7 mouse cellular contexts compared by ENCODE assay signal in the genomic region with DNA sequence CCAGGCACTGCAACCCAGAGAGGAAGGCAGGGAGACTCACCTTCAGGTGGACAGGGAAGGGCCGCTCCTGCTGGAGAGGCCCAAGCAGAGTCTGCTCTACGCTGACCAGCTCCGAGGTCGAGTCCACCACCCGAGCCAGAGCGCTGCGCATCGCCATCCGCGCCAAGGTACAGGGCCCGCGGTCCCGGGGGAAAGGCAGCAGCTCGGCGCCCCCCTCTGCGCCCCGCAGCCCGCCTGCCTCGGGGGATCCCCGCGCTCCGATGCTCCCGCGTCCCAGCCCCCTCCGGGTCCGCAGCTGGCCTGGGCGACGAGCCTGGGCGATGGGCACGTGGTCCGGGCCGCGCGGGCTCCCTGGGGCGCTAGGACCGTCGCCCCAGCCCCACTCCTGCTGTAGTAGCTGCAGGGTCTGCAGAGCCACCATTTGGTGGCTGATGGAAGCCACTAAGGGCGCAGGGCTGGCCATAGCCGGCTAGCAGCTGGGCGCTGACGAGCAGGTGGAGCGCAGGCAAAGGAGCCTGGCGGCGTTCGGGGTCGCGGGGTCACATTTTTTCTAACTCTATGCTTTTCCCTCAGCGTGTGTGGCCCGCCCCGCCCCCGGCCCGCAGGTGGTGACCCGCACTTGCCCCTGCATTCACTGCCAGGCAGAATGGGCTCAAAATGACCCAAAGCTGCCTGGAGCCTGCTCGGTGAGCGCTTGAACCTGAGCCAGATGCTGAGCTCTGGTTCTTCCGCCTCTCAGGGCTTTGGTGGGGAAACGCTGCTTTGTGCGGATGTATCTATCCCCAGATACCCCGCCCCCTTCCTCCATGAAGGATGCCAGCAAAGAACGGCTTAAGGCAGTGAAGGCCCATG. TPM values are rescaled to one million over a fixed set of nuclear protein-coding genes. Genes with fewer than 3 reads are reported as not detected.
DNase-seq lines count a peak whose midpoint lies in the region; ATAC-seq lines count a peak whose summit lies in the region.

A gene (plus strand): TSS at position 102 of the 852 bp plus-strand sequence.
A gene (minus strand): TSS at position 560 of the 852 bp plus-strand sequence.

- 0 out of 2 replicates have a peak within 1 kb of the TSS, but pooled peaks have one; percentile 3 for H3K4me3 ChIP-seq in brown adipose tissue, adult 24 weeks (ENCODE audit: insufficient read depth, low read depth, low read length)
- peak within 1 kb of the TSS; percentile 63 for H3K4me3 ChIP-seq in forebrain, embryonic 13.5 days
- H3K4me3 ChIP-seq in hindbrain, embryonic 12.5 days: peak within 1 kb of the TSS; percentile 44
- H3K4me3 ChIP-seq in stomach, embryonic 15.5 days (replicated peaks): peak within 1 kb of the TSS; percentile 48

- no peak within 1 kb of the TSS for H3K27ac ChIP-seq in brown adipose tissue, adult 24 weeks (replicated peaks; ENCODE audit: low read depth, low read length)
- peak within 1 kb of the TSS; percentile 60 for H3K27ac ChIP-seq in forebrain, embryonic 13.5 days
- no peak within 1 kb of the TSS for H3K27ac ChIP-seq in hindbrain, embryonic 12.5 days
- no peak within 1 kb of the TSS for H3K27ac ChIP-seq in stomach, embryonic 15.5 days

- no peaks in the 10 kb centered on the region for H3K27me3 ChIP-seq in forebrain, embryonic 13.5 days
- peaks cover 8% of the 10 kb centered on the region; the same call in 1 of the 2 replicates for H3K27me3 ChIP-seq in hindbrain, embryonic 12.5 days
- 0 out of 2 replicates have a peak, but pooled peaks cover 6% of the 10 kb centered on the region for H3K27me3 ChIP-seq in stomach, embryonic 15.5 days (replicated peaks)

- DNase-seq in R1 (ENCODE audit: low read depth, low spot score): peak; percentile 77
- peak; percentile 9 to 24 for DNase-seq in layer of hippocampus, postnatal 14 days (ENCODE audit: low spot score in 2 of 2)

- WGBS in forebrain, embryonic 13.5 days: 1% methylated on average over 43 of the region's 60 CpGs
- under 1% methylated on average over 57 of the region's 60 CpGs for WGBS in hindbrain, embryonic 12.5 days
- 1% methylated on average over 55 of the region's 60 CpGs for WGBS in stomach, embryonic 15.5 days

- peak within 1 kb of the TSS; percentile 85 for H3K9ac ChIP-seq in forebrain, embryonic 13.5 days
- H3K9ac ChIP-seq in hindbrain, embryonic 12.5 days: peak within 1 kb of the TSS; percentile 58
- H3K9ac ChIP-seq in stomach, embryonic 15.5 days: 0 out of 2 replicates have a peak within 1 kb of the TSS, but pooled peaks have one; percentile 16

- H3K4me2 ChIP-seq in forebrain, embryonic 13.5 days: peak within 1 kb of the TSS; percentile 97
- H3K4me2 ChIP-seq in hindbrain, embryonic 12.5 days (replicated peaks): peak within 1 kb of the TSS; percentile 85
- H3K4me2 ChIP-seq in stomach, embryonic 15.5 days: peak within 1 kb of the TSS; percentile 99

- H3K4me1 ChIP-seq in brown adipose tissue, adult 24 weeks (ENCODE audit: control insufficient read depth, insufficient read depth, insufficient read length, low read length): no peaks in the 10 kb centered on the region
- peaks cover 18% of the 10 kb centered on the region for H3K4me1 ChIP-seq in forebrain, embryonic 13.5 days
- H3K4me1 ChIP-seq in hindbrain, embryonic 12.5 days: peaks cover 12% of the 10 kb centered on the region
- peaks cover 8% of the 10 kb centered on the region for H3K4me1 ChIP-seq in stomach, embryonic 15.5 days

- no peaks in the 10 kb centered on the region for H3K9me3 ChIP-seq in forebrain, embryonic 13.5 days (replicated peaks)
- H3K9me3 ChIP-seq in hindbrain, embryonic 12.5 days (replicated peaks): no peaks in the 10 kb centered on the region
- no peaks in the 10 kb centered on the region for H3K9me3 ChIP-seq in stomach, embryonic 15.5 days

- ATAC-seq in forebrain, embryonic 13.5 days: peak; percentile 89
- peak; percentile 86 for ATAC-seq in hindbrain, embryonic 12.5 days (ENCODE audit: low FRiP score)
- peak; percentile 11; the same call in 1 of the 2 replicates for ATAC-seq in megakaryocyte progenitor cell, adult 5-6 weeks (replicated peaks; ENCODE audit: poor library complexity)
- peak; percentile 53; the same call in 1 of the 2 replicates for ATAC-seq in stomach, embryonic 15.5 days (ENCODE audit: insufficient read depth, low FRiP score, low read depth)

- H3K36me3 ChIP-seq in forebrain, embryonic 13.5 days (ENCODE audit: poor library complexity, severe bottlenecking): no peaks in the 10 kb centered on the region
- no peaks in the 10 kb centered on the region for H3K36me3 ChIP-seq in hindbrain, embryonic 12.5 days
- no peaks in the 10 kb centered on the region for H3K36me3 ChIP-seq in stomach, embryonic 15.5 days

RNA-seq across cellular contexts. Expression of the first gene that starts in this region (rescaled TPM):
- polyA plus RNA-seq in brown adipose tissue, adult 24 weeks (2012; ENCODE audit: insufficient read depth, insufficient read length, missing spikeins): 7.2 and 17.2 TPM in 2 replicates
- 80.0 and 102 TPM in 2 replicates for polyA plus RNA-seq in forebrain, embryonic 13.5 days (2015; fragmentation: Nextera tagmentation; extraction: Ambion mirVana)
- 37.4 and 43.9 TPM in 2 replicates for polyA plus RNA-seq in hindbrain, embryonic 12.5 days (2016; fragmentation: Nextera tagmentation; extraction: Ambion mirVana)
- 10 to 100 TPM; 14.3 to 17.9 TPM for total RNA-seq in layer of hippocampus, postnatal 14 days (2021)
- 88.0 and 100 TPM in 2 replicates for total RNA-seq in megakaryocyte progenitor cell, adult 5-6 weeks (2015)
- 66.3 and 75.4 TPM in 2 replicates for total RNA-seq in megakaryocyte progenitor cell, adult 5-6 weeks (2017)
- polyA plus RNA-seq in stomach, embryonic 15.5 days (2015; fragmentation: Nextera tagmentation; extraction: Ambion mirVana): 48.9 and 54.4 TPM in 2 replicates

RNA-seq across cellular contexts. Expression of the second gene that starts in this region (rescaled TPM):
- polyA plus RNA-seq in brown adipose tissue, adult 24 weeks (2012; ENCODE audit: insufficient read depth, insufficient read length, missing spikeins): not detected in 2 replicates
- polyA plus RNA-seq in forebrain, embryonic 13.5 days (2015; fragmentation: Nextera tagmentation; extraction: Ambion mirVana): 17.4 and 20.4 TPM in 2 replicates
- polyA plus RNA-seq in hindbrain, embryonic 12.5 days (2016; fragmentation: Nextera tagmentation; extraction: Ambion mirVana): 1.6 and 2.5 TPM in 2 replicates
- 1 to 10 TPM; 4.7 to 6.4 TPM for total RNA-seq in layer of hippocampus, postnatal 14 days (2021)
- total RNA-seq in megakaryocyte progenitor cell, adult 5-6 weeks (2015): 0.56 and 3.5 TPM in 2 replicates
- 2.6 and 2.8 TPM in 2 replicates for total RNA-seq in megakaryocyte progenitor cell, adult 5-6 weeks (2017)
- 0.63 and 1.1 TPM in 2 replicates for polyA plus RNA-seq in stomach, embryonic 15.5 days (2015; fragmentation: Nextera tagmentation; extraction: Ambion mirVana)

Comparison
In these comparisons a context has a peak if more than half of its experiments do, and no peak if none do; other contexts are left out.
1. H3K4me3 ChIP-seq: peak in every context shown above with its lines; median percentile 63 in forebrain, embryonic 13.5 days; 48 in stomach, embryonic 15.5 days; 44 in hindbrain, embryonic 12.5 days; 3 in brown adipose tissue, adult 24 weeks.
2. ATAC-seq: peak in every context shown above with its lines; median percentile 89 in forebrain, embryonic 13.5 days; 86 in hindbrain, embryonic 12.5 days; 53 in stomach, embryonic 15.5 days; 11 in megakaryocyte progenitor cell, adult 5-6 weeks.
3. H3K9ac ChIP-seq: peak in every context shown above with its lines; median percentile 85 in forebrain, embryonic 13.5 days; 58 in hindbrain, embryonic 12.5 days; 16 in stomach, embryonic 15.5 days.